Mouse (Mus musculus): Measurements from ENCODE around the gene Glul. TPM values are rescaled to one million over a fixed set of nuclear protein-coding genes. Genes with fewer than 3 reads are reported as not detected.
"Not testable (repeated sequence)": the region's sequence is repeated elsewhere in the genome, so short reads cannot be mapped to it uniquely, and the experiment has no call there.

Gene Glul
- total RNA-seq (2014; rRNA removed; ENCODE audit: low replicate concordance) (199 and 256 TPM in 2 replicates), polyA plus RNA-seq (2015; fragmentation: Nextera tagmentation; extraction: Ambion mirVana) (81.8 and 95.5 TPM in 2 replicates)

GRCm38 (mm10) chr1:153899731-153900380, at the start of gene Glul, which contains the start of gene Teddm2:
Gene Glul (plus strand): TSS chr1:153899944.
Gene Teddm2 (minus strand): TSS chr1:153900228.
- Histone ChIP-seq H3K4me1 (ENCODE audit: control insufficient read depth, insufficient read depth) (peaks cover 6% of the 10 kb centered on the region), H3K4me3 (ENCODE audit: low read depth, low read length) (peak within 1 kb of the TSS; percentile 81), H3K27ac (ENCODE audit: low read depth) (peak within 1 kb of the TSS; percentile 94), H3K9me3 (replicated peaks; ENCODE audit: control insufficient read depth, low read length) (no peaks in the 10 kb centered on the region), H3K4me2 (ENCODE audit: low read depth, low read length) (peak within 1 kb of the TSS; percentile 81), H3K27me3 (ENCODE audit: control insufficient read depth, insufficient read depth, low read length) (no peaks in the 10 kb centered on the region), H3K9ac (replicated peaks; ENCODE audit: low read depth, low read length) (peak within 1 kb of the TSS; percentile 94), H3K36me3 (replicated peaks; ENCODE audit: control insufficient read depth, insufficient read depth, low read length) (peaks cover 24% of the 10 kb centered on the region)
- peak; percentile 96 for ATAC-seq (ENCODE audit: insufficient read depth, low read depth)
- under 1% methylated on average over 51 of the region's 51 CpGs for WGBS
- TF ChIP-seq CTCF (IDR thresholded peaks at IDR 0.05; ENCODE audit: low read depth) (no peak), EP300 (IDR thresholded peaks at IDR 0.05; ENCODE audit: low read depth) (peak; percentile 47; the same call in 1 of the 2 replicates)
- peak; percentile 98 for DNase-seq (ENCODE audit: low spot score)

- not testable (repeated sequence) for H3K27ac ChIP-seq (ENCODE audit: low read depth); ATAC-seq (ENCODE audit: insufficient read depth, low read depth); H3K4me2 ChIP-seq (ENCODE audit: low read depth, low read length); H3K36me3 ChIP-seq (replicated peaks; ENCODE audit: control insufficient read depth, insufficient read depth, low read length); H3K9ac ChIP-seq (replicated peaks; ENCODE audit: low read depth, low read length); H3K4me1 ChIP-seq (ENCODE audit: control insufficient read depth, insufficient read depth); DNase-seq (ENCODE audit: low spot score); H3K4me3 ChIP-seq (ENCODE audit: low read depth, low read length); H3K9me3 ChIP-seq (replicated peaks; ENCODE audit: control insufficient read depth, low read length); H3K27me3 ChIP-seq (ENCODE audit: control insufficient read depth, insufficient read depth, low read length)
- 64% methylated on average over 7 of the region's 7 CpGs for WGBS
Observed at GRCm38 (mm10) chr1:153852696-153853095, 47.0 kb upstream of the Glul start.

DNA sequence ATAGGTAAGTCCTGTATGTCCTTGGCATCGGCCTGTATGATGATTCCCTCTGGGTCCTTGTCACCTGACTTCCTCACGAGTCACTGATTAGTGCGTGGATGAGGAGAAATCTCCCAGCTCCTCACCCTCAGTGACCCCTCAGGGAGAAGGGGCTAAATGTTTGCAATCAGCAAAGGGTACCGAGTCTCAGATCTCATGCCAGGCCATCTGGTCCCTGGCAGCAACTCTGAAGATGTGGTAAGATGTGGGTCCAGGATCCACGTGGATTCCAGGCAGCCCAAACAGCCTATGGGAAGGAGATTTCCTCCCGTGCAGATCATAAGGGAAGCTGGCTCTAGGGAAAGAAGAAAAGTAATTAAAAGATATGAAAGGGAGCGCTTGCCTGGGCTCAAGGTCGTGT, 43.8 kb upstream of the Glul start:
- Histone ChIP-seq H3K27me3 (ENCODE audit: control insufficient read depth, insufficient read depth, low read length) (no peaks in the 10 kb centered on the region), H3K9ac (replicated peaks; ENCODE audit: low read depth, low read length) (no peak overlapping the region), H3K36me3 (replicated peaks; ENCODE audit: control insufficient read depth, insufficient read depth, low read length) (no peaks in the 10 kb centered on the region), H3K4me1 (ENCODE audit: control insufficient read depth, insufficient read depth) (no peaks in the 10 kb centered on the region), H3K4me3 (ENCODE audit: low read depth, low read length) (no peak overlapping the region), H3K9me3 (replicated peaks; ENCODE audit: control insufficient read depth, low read length) (no peaks in the 10 kb centered on the region), H3K27ac (ENCODE audit: low read depth) (no peak overlapping the region), H3K4me2 (ENCODE audit: low read depth, low read length) (no peak overlapping the region)
- TF ChIP-seq CTCF (IDR thresholded peaks at IDR 0.05; ENCODE audit: low read depth): no peak
- ATAC-seq (ENCODE audit: insufficient read depth, low read depth) (no peak), DNase-seq (ENCODE audit: low spot score) (no peak)
- 68% methylated on average over 8 of the region's 8 CpGs for whole genome bisulfite sequencing

DNA sequence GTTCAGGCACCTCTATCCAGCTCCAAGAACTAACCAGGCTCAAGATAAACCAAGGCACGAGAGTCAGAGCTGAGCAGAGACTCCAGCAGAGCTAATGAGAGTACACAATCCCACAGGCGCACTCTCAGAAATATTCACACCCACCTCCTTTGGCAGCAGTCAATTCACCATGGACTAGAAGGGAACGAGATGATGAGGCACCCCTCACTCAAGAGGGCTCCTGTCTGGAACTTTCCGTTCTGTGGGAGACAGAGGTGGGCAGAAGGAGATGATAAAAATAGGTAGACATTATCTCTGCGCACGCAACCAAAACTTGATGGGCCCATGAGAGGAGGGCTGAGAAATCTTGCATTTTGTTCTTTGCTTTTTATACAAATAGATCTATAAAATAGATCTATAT, 25.7 kb upstream of the Glul start, which contains the start of gene Teddm1b:
Teddm1b (plus strand) TSS at position 301 of the 400 bp plus-strand sequence.
- no peak within 1 kb of the TSS for H3K9ac ChIP-seq (replicated peaks; ENCODE audit: low read depth, low read length)
- H3K27ac ChIP-seq (ENCODE audit: low read depth): no peak within 1 kb of the TSS
- DNase-seq (ENCODE audit: low spot score) (no peak), ATAC-seq (ENCODE audit: insufficient read depth, low read depth) (no peak)
- no peak within 1 kb of the TSS for H3K4me2 ChIP-seq (ENCODE audit: low read depth, low read length)
- 67% methylated on average over 6 of the region's 6 CpGs for WGBS
- H3K4me3 ChIP-seq (ENCODE audit: low read depth, low read length): no peak within 1 kb of the TSS
- no peaks in the 10 kb centered on the region for H3K9me3 ChIP-seq (replicated peaks; ENCODE audit: control insufficient read depth, low read length)
- no peaks in the 10 kb centered on the region for H3K4me1 ChIP-seq (ENCODE audit: control insufficient read depth, insufficient read depth)
- H3K36me3 ChIP-seq (replicated peaks; ENCODE audit: control insufficient read depth, insufficient read depth, low read length): no peaks in the 10 kb centered on the region
- TF ChIP-seq CTCF (IDR thresholded peaks at IDR 0.05; ENCODE audit: low read depth) (no peak), EP300 (IDR thresholded peaks at IDR 0.05; ENCODE audit: low read depth) (no peak)
- H3K27me3 ChIP-seq (ENCODE audit: control insufficient read depth, insufficient read depth, low read length): no peaks in the 10 kb centered on the region

GRCm38 (mm10) chr1:153880391-153880790, 19.4 kb upstream of the Glul start:
- H3K9me3 ChIP-seq (replicated peaks; ENCODE audit: control insufficient read depth, low read length); ATAC-seq (ENCODE audit: insufficient read depth, low read depth); H3K4me1 ChIP-seq (ENCODE audit: control insufficient read depth, insufficient read depth); DNase-seq (ENCODE audit: low spot score); H3K4me3 ChIP-seq (ENCODE audit: low read depth, low read length); H3K36me3 ChIP-seq (replicated peaks; ENCODE audit: control insufficient read depth, insufficient read depth, low read length); H3K27me3 ChIP-seq (ENCODE audit: control insufficient read depth, insufficient read depth, low read length); H3K4me2 ChIP-seq (ENCODE audit: low read depth, low read length); H3K9ac ChIP-seq (replicated peaks; ENCODE audit: low read depth, low read length); H3K27ac ChIP-seq (ENCODE audit: low read depth): not testable (repeated sequence)
- 93% methylated on average over 17 of the region's 17 CpGs for WGBS
